Mouse (Mus musculus) thymus, postnatal 25 days (tissue): Measurements from ENCODE around the gene Mlst8.
"Not testable (repeated sequence)": the region's sequence is repeated elsewhere in the genome, so short reads cannot be mapped to it uniquely, and the experiment has no call there.

Experiments used
- DNase-seq: peaks from one replicate; pipeline ENCODE4 v3.0.0; 2022

The Mlst8 gene

GRCm38 (mm10) chr17:24468636-24469246 is 10.1 kb downstream of the Mlst8 start:
- no peak for DNase-seq

GRCm38 (mm10) chr17:24463374-24464133 is 15.3 kb downstream of the Mlst8 start:
- no peak for DNase-seq

- DNase-seq: no peak
Measured at GRCm38 (mm10) chr17:24462932-24463331, 15.9 kb downstream of the Mlst8 start.

DNA sequence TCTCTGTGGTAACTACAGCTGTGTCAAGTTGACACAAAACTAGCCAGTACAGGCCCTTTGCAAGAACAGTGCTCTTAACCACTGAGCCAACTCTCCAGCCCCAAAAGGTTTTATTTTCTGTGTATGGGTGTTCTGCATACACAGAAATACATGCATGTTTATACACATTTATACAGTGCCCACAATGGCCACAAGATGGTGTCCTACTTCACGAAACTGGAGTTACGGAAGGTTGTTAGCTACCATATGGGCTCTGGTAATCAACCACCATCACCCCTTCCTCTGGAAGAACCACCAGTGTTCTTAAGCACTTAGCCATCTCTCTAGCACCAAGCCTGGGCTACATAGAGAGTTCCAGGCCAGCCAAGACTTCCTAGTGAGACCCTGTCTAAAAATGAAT is 17.3 kb downstream of the Mlst8 start:
- peak; percentile 43 for DNase-seq

DNA sequence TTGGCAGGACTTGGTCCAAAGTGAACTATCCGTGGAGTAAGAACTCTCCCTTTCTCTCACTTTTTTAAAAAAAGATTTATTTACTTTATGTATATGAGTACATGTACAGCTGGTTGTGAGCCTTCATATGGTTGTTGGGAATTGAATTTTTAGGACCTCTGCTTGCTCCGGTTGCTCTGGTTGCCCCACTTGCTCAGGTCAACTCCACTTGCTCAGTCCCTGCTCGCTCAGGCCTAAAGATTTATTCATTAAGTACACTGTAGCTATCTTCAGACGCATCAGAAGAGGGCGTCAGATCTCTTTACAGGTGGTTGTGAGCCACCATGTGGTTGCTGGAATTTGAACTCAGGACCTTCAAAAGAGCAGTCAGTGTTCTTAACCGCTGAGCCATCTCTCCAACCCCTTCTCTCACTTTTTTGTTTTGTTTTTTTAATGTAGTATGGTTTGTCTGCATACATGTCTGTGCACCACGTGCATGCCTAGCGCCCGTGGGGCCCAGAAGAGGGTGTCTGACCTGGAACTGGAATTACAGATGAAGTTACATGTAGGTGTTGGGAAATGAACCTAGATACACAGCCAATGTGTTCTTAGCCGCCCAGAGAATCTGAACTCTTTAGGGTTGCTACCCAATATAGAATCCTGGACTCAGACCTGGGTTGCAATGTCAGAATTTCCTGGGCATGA is 23.2 kb downstream of the Mlst8 start:
- not testable (repeated sequence) for DNase-seq

GRCm38 (mm10) chr17:24454756-24455522 is 23.9 kb downstream of the Mlst8 start:
- peak; percentile 100 for DNase-seq

DNA sequence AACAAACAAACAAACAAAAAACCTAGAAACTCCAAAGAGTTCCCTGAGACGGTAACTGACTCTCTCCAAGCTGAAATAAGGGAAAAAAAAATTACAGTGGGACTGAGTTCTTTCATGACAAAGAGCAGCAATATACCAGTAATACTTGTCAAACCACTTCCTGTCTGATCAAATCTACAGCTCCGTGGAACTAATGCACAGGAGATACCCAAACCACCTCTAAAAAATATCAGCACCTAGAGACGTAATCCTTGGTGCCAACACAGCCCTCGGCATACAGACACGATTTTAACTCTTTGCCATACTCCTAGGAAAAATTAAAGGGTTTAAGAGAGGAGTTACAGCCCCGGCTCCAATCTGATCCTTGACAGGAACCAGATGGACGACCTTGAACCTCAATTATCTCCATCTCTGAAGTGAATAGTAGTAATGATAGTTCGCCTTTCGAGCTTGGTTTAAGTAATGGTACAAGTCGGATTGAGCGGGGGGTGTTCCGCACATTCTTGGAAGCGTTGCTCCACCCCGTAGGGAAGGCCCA is 24.6 kb downstream of the Mlst8 start:
- DNase-seq: peak; percentile 20

- no peak for DNase-seq
Measured at GRCm38 (mm10) chr17:24453372-24453771, 25.5 kb downstream of the Mlst8 start.

- no peak for DNase-seq
Measured at GRCm38 (mm10) chr17:24451220-24451619, 27.7 kb downstream of the Mlst8 start.

DNA sequence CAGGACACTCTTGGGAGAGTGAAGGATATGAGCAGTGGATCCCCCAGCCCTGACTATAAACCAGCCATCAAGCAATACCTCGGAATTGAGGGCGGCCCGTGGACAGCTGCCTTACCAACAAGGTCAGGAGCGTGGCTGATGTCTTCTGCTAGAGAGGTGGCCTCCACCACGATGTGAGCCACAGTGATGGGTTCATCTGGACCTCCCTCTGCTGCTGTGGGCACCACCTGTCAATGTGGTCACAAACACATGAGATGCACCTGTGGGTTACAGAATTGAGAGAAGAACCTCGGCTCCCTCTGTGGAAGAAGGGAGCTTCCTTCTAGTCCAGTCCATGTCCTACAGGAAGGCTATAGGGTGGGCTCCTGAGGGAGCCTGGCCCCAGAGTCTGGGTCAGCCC is 29.4 kb downstream of the Mlst8 start:
- DNase-seq: no peak

GRCm38 (mm10) chr17:24446590-24446989 is 32.3 kb downstream of the Mlst8 start:
- DNase-seq: no peak

DNA sequence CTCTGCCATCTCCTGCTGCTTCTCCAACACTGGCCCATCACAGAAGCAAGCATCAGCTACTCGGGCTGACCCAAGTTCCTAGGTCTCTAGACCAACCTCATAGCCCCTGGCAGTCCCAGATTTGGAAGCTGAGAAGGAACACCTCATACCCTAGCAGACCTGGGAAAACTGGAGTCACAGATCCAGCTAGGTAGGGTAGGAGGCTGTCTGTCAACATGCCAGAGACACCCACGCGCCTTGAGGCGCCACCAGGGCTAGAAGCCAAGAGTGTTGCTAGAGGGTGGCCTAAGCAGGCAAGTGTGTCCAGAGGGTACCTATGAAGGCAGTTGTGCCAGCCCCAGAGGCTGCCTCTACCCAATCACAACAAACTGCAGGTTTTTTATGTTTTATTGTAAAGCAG is 35.5 kb downstream of the Mlst8 start:
- no peak for DNase-seq

DNA sequence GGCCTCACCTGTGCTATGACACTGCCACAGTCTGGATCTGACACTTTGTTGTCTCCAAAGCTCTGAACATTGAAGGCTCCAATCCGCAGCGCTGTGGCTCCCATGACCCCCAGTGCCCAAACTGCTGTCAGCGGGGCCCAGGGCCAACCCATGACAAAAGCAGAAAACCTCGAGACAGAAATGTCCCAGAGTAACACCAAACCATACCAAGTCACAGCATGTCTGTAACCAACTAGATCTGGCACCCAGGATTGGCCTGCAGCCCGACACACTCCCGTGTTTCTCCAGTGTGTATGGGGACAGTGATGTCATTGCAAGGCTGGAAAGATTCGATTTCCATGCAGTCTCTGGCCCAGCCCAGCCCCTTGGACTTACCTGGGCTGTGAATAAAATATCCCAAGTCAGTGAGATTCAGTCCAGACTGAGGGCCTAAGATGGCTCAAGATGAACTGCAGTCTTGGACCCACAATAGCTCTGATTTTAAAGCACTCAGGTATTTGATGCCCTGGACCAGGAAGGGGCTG is 36.2 kb downstream of the Mlst8 start, which contains the start of gene Dnase1l2:
TSS of gene Dnase1l2 (minus strand) at position 474 of the 524 bp plus-strand sequence.
- DNase-seq: no peak

DNA sequence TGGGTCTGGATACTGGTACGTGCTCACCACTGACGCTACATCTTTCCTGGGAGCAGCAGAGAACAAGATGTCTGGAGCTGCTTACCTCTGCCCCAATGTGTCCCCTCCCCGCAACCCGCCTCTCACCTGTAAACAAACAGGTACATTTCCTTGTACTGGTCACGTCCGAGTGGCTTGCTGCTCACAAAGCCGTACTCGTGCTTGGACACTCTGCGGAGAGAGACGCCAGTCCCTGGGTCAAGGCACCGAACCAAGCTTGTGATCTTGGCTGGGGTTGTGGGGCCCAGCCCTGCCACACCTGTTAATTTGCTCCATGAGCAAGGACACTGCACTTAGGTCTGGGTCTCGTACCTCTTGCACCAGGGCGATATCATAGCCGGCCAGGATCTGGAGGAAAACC is 36.8 kb downstream of the Mlst8 start:
- DNase-seq: no peak

DNA sequence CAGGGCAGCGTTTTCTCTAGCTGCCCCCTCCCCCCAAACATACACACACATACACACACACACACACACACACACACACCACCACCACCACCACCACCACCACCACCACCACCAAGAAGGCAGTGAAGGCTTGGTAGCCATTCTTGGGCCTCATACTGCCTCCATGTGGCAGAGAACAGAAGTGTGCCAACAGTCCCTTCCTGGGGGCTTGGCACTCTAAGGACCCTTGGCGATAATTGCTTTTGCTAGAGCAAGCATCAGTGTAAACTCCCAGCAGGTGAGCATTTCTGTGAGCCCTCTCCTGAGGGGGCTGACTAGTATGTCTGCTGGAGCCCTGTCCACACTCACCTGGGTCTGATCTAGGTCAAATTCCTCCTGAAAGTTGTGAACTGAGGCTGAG is 37.7 kb downstream of the Mlst8 start:
- no peak for DNase-seq

GRCm38 (mm10) chr17:24440377-24440776 is 38.5 kb downstream of the Mlst8 start:
- DNase-seq: no peak

GRCm38 (mm10) chr17:24437016-24437415 is 41.9 kb downstream of the Mlst8 start:
- peak; percentile 39 for DNase-seq

- DNase-seq: no peak
Measured at GRCm38 (mm10) chr17:24429201-24429983, 49.5 kb downstream of the Mlst8 start.

DNA sequence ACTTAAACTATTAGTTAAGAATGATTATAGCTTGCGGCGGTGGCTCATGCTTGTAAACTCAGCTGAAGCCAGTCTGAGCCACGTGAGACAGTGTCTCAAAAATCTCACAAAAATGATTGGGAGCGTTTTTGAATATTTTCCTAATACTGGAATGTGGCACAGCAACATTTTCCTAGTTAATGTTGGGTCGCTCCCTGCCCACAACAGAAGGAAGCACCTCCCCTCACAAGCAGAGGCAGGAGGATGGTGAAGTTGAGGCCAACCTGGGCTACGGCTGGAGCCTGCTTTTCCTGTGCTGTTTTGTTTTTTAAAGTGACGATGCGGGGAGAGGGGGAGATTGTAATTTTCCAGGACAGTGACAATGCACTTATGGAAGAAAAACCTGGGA is 51.7 kb downstream of the Mlst8 start:
- no peak for DNase-seq

- DNase-seq: peak; percentile 69
Measured at GRCm38 (mm10) chr17:24426471-24427169, 52.3 kb downstream of the Mlst8 start, which contains the start of gene Eci1. TSS of gene Eci1 (plus strand) at chr17:24426641.

GRCm38 (mm10) chr17:24425905-24426304 is 53.0 kb downstream of the Mlst8 start:
- DNase-seq: no peak
